Mouse (Mus musculus): ENCODE measurements around the gene Dusp12.

- TF ChIP-seq POLR2A (IDR thresholded peaks at IDR 0.05; ENCODE audit: borderline replicate concordance, insufficient read depth, low read length), result no peak
- TF ChIP-seq CTCF (IDR thresholded peaks at IDR 0.05; ENCODE audit: borderline replicate concordance, insufficient read depth, low read depth, low read length), result peak; percentile 29; the same call in 1 of the 2 replicates
Observed at GRCm38 (mm10) chr1:170844380-170844779, 41.0 kb downstream of the Dusp12 start.

All from cerebellum, adult 2 months (tissue).